Mouse (Mus musculus): ENCODE measurements at regions not wholly inside any gene's neighbourhood (a gene's known extent, or its start where the extent isn't known, plus 50 kb on each side); places are given as distances from the start of the nearest gene placed in this dataset.

- no peak for DNase-seq (ENCODE audit: low spot score in 2 of 2)
These were observed 2634.2 kb downstream of the 9330182O14Rik start for GRCm38 (mm10) chr15:42768396-42768795.

GRCm38 (mm10) chr15:42779903-42780302 is 2645.7 kb downstream of the 9330182O14Rik start:
- no peak for DNase-seq (ENCODE audit: low spot score in 2 of 2)

- DNase-seq (ENCODE audit: low spot score in 2 of 2), result no peak
These were observed 2667.1 kb downstream of the 9330182O14Rik start for GRCm38 (mm10) chr15:42801217-42801616.

- no peak for DNase-seq (ENCODE audit: low spot score in 2 of 2)
These were observed 2676.8 kb downstream of the 9330182O14Rik start for GRCm38 (mm10) chr15:42810871-42811490.

GRCm38 (mm10) chr15:42815026-42815724 is 2681.0 kb downstream of the 9330182O14Rik start:
- no peak for DNase-seq (ENCODE audit: low spot score in 2 of 2)

- no peak for DNase-seq (ENCODE audit: low spot score in 2 of 2)
These were observed 2704.7 kb downstream of the 9330182O14Rik start for GRCm38 (mm10) chr15:42838839-42839238.

GRCm38 (mm10) chr15:42850003-42850402 is 2715.8 kb downstream of the 9330182O14Rik start:
- no peak for DNase-seq (ENCODE audit: low spot score in 2 of 2)

GRCm38 (mm10) chr15:42872491-42872890 is 2738.3 kb downstream of the 9330182O14Rik start:
- DNase-seq (ENCODE audit: low spot score in 2 of 2), result no peak

- no peak for DNase-seq (ENCODE audit: low spot score in 2 of 2)
These were observed 2760.4 kb downstream of the 9330182O14Rik start for GRCm38 (mm10) chr15:42894611-42895010.

GRCm38 (mm10) chr15:42900056-42900455 is 2765.9 kb downstream of the 9330182O14Rik start:
- DNase-seq (ENCODE audit: low spot score in 2 of 2), result no peak

GRCm38 (mm10) chr15:42901782-42902181 is 2767.6 kb downstream of the 9330182O14Rik start:
- no peak for DNase-seq (ENCODE audit: low spot score in 2 of 2)

- no peak for DNase-seq (ENCODE audit: low spot score in 2 of 2)
These were observed 2777.2 kb downstream of the 9330182O14Rik start for GRCm38 (mm10) chr15:42911357-42911756.

- DNase-seq (ENCODE audit: low spot score in 2 of 2), result no peak
These were observed 2778.7 kb downstream of the 9330182O14Rik start for GRCm38 (mm10) chr15:42912880-42913279.

GRCm38 (mm10) chr15:42913285-42913684 is 2779.1 kb downstream of the 9330182O14Rik start:
- no peak for DNase-seq (ENCODE audit: low spot score in 2 of 2)

- DNase-seq (ENCODE audit: low spot score in 2 of 2), result peak; percentile 4 to 8
These were observed 2779.9 kb downstream of the 9330182O14Rik start for GRCm38 (mm10) chr15:42914099-42914498.

GRCm38 (mm10) chr15:42915195-42915594 is 2781.0 kb downstream of the 9330182O14Rik start:
- DNase-seq (ENCODE audit: low spot score in 2 of 2), result no peak

GRCm38 (mm10) chr15:42921618-42922017 is 2787.5 kb downstream of the 9330182O14Rik start:
- no peak for DNase-seq (ENCODE audit: low spot score in 2 of 2)

- DNase-seq (ENCODE audit: low spot score in 2 of 2), result no peak
These were observed 2794.2 kb downstream of the 9330182O14Rik start for GRCm38 (mm10) chr15:42928331-42928730.

GRCm38 (mm10) chr15:42944610-42945009 is 2810.4 kb downstream of the 9330182O14Rik start:
- no peak for DNase-seq (ENCODE audit: low spot score in 2 of 2)

- no peak for DNase-seq (ENCODE audit: low spot score in 2 of 2)
These were observed 2821.0 kb downstream of the 9330182O14Rik start for GRCm38 (mm10) chr15:42955167-42955566.

GRCm38 (mm10) chr15:42962747-42963338 is 2828.7 kb downstream of the 9330182O14Rik start:
- peak; percentile 1 to 15 for DNase-seq (ENCODE audit: low spot score in 2 of 2)

GRCm38 (mm10) chr15:42965314-42965713 is 2831.1 kb downstream of the 9330182O14Rik start:
- no peak for DNase-seq (ENCODE audit: low spot score in 2 of 2)
